ENCODE assay signal across 25 mouse cellular contexts in genomic region chr5:114416855-114417254, GRCm38 (mm10). TPM values are rescaled to one million over a fixed set of nuclear protein-coding genes. Genes with fewer than 3 reads are reported as not detected.
A peak's percentile ranks its signal among the peaks of the same experiment; 100 is the strongest.
DNase-seq lines count a peak whose midpoint lies in the region; ATAC-seq and TF ChIP-seq lines count a peak whose summit lies in the region.
"Had no signal": no experiment of that assay in that cellular context is flagged by ENCODE, and none has a peak within 500 bp of the region (broad histone marks: within the 10 kb centered on the region; RNA-seq: fewer than 3 reads in every experiment).

No protein-coding gene starts in this region.

- whole genome bisulfite sequencing in heart, embryonic 10.5 days: 78% methylated on average over 8 of the region's 8 CpGs
- WGBS in intestine, postnatal 0 days: 82% methylated on average over 8 of the region's 8 CpGs
- 83% methylated on average over 8 of the region's 8 CpGs for WGBS in intestine, embryonic 16.5 days
- 69% methylated on average over 8 of the region's 8 CpGs for WGBS in cerebellum, adult 2 months

- no peak for DNase-seq in heart, embryonic 10.5 days (ENCODE audit: low spot score)
- DNase-seq in heart, adult 9 months (ENCODE audit: low spot score in 2 of 2): no peak
- no peak for DNase-seq in ovary, adult 18-20 months (ENCODE audit: low spot score)
- DNase-seq in cerebellum, adult 2 months: no peak
- DNase-seq: adrenal gland, adult 2 months; adrenal gland, postnatal 25 days; cerebellum, adult 8-10 months; cerebellum, postnatal 14 days; embryo, embryonic 11 days; gastrocnemius, postnatal 10 days; heart, adult 2 months; heart, postnatal 4 days had no signal

- H3K9me3 ChIP-seq in heart, embryonic 10.5 days: no peaks in the 10 kb centered on the region
- H3K9me3 ChIP-seq in intestine, postnatal 0 days (ENCODE audit: control insufficient read depth): no peaks in the 10 kb centered on the region
- no peaks in the 10 kb centered on the region for H3K9me3 ChIP-seq in intestine, embryonic 16.5 days (ENCODE audit: control insufficient read depth, low read length)
- no peaks in the 10 kb centered on the region for H3K9me3 ChIP-seq in megakaryocyte, embryonic 14.5 days
- H3K9me3 ChIP-seq: embryonic facial prominence, embryonic 15.5 days; forebrain, embryonic 10.5 days; hindbrain, embryonic 13.5 days had no signal

- peak; percentile 11; the same call in 1 of the 2 replicates for TF ChIP-seq CTCF in intestine, postnatal 0 days (IDR thresholded peaks at IDR 0.05; ENCODE audit: low read depth)
- no peak for TF ChIP-seq CTCF in cerebellum, adult 2 months (IDR thresholded peaks at IDR 0.05; ENCODE audit: borderline replicate concordance, insufficient read depth, low read depth, low read length)

- peaks cover 86% of the 10 kb centered on the region for H3K36me3 ChIP-seq in heart, embryonic 10.5 days
- peaks cover 93% of the 10 kb centered on the region for H3K36me3 ChIP-seq in intestine, postnatal 0 days (ENCODE audit: control insufficient read depth, insufficient read depth)
- peaks cover 30% of the 10 kb centered on the region for H3K36me3 ChIP-seq in intestine, embryonic 16.5 days (ENCODE audit: control insufficient read depth, insufficient read depth, low read length)
- H3K36me3 ChIP-seq in megakaryocyte, embryonic 14.5 days (replicated peaks; ENCODE audit: low read length): peaks cover 100% of the 10 kb centered on the region

- H3K27me3 ChIP-seq in heart, embryonic 10.5 days (ENCODE audit: insufficient read depth, poor library complexity, severe bottlenecking): no peaks in the 10 kb centered on the region
- no peaks in the 10 kb centered on the region for H3K27me3 ChIP-seq in intestine, postnatal 0 days (replicated peaks; ENCODE audit: control insufficient read depth, insufficient read depth, low read length)
- no peaks in the 10 kb centered on the region for H3K27me3 ChIP-seq in intestine, embryonic 16.5 days (replicated peaks; ENCODE audit: control insufficient read depth, insufficient read depth, low read length)
- H3K27me3 ChIP-seq in megakaryocyte, embryonic 14.5 days (replicated peaks): no peaks in the 10 kb centered on the region
- no peaks in the 10 kb centered on the region for H3K27me3 ChIP-seq in cerebellum, adult 2 months (ENCODE audit: control insufficient read depth, insufficient read depth, low read length)
- H3K27me3 ChIP-seq: CH12.LX; embryonic facial prominence, embryonic 15.5 days; hindbrain, embryonic 13.5 days; Patski had no signal

- peaks cover 45% of the 10 kb centered on the region for H3K4me1 ChIP-seq in heart, embryonic 10.5 days
- H3K4me1 ChIP-seq in intestine, postnatal 0 days (replicated peaks; ENCODE audit: control insufficient read depth, insufficient read depth, low read length): no peaks in the 10 kb centered on the region
- H3K4me1 ChIP-seq in intestine, embryonic 16.5 days (ENCODE audit: control insufficient read depth, insufficient read depth, low read length): peaks cover 6% of the 10 kb centered on the region; the same call in 1 of the 2 replicates
- H3K4me1 ChIP-seq in megakaryocyte, embryonic 14.5 days: peaks cover 18% of the 10 kb centered on the region
- no peaks in the 10 kb centered on the region for H3K4me1 ChIP-seq in cerebellum, adult 2 months (ENCODE audit: control insufficient read depth, insufficient read depth, low read length)
- H3K4me1 ChIP-seq: forebrain, embryonic 10.5 days; hindbrain, embryonic 13.5 days had no signal

- H3K27ac ChIP-seq in heart, embryonic 10.5 days: 0 out of 2 replicates have a peak overlapping the region, but pooled peaks have one; percentile 48
- no peak overlapping the region for H3K27ac ChIP-seq in intestine, postnatal 0 days (ENCODE audit: low read depth, low read length)
- no peak overlapping the region for H3K27ac ChIP-seq in intestine, embryonic 16.5 days (ENCODE audit: low read length)
- H3K27ac ChIP-seq in cerebellum, adult 2 months (ENCODE audit: insufficient read depth, low read length): no peak overlapping the region
- H3K27ac ChIP-seq: embryonic facial prominence, embryonic 15.5 days; forebrain, embryonic 10.5 days; heart, adult 2 months; hindbrain, embryonic 13.5 days; hindbrain, postnatal 0 days had no signal

- no peak for ATAC-seq in intestine, postnatal 0 days
- no peak for ATAC-seq in intestine, embryonic 16.5 days
- ATAC-seq in megakaryocyte, adult 5-6 weeks (ENCODE audit: poor library complexity, severe bottlenecking): no peak
- ATAC-seq: activated CD4-positive, CD25-positive, alpha-beta regulatory T cell, adult 4 months; forebrain, embryonic 14.5 days; hindbrain, postnatal 0 days; Patski had no signal

- H3K9ac ChIP-seq in intestine, postnatal 0 days (ENCODE audit: low read depth, low read length): no peak overlapping the region
- H3K9ac ChIP-seq in intestine, embryonic 16.5 days (ENCODE audit: low read depth, low read length): no peak overlapping the region
- H3K9ac ChIP-seq: embryonic facial prominence, embryonic 15.5 days; hindbrain, embryonic 13.5 days had no signal

- H3K4me3 ChIP-seq in heart, embryonic 10.5 days: no peak overlapping the region
- no peak overlapping the region for H3K4me3 ChIP-seq in intestine, postnatal 0 days (ENCODE audit: low read depth, low read length)
- no peak overlapping the region for H3K4me3 ChIP-seq in intestine, embryonic 16.5 days (ENCODE audit: low read length)
- H3K4me3 ChIP-seq in megakaryocyte, embryonic 14.5 days (replicated peaks): peak overlapping the region; percentile 44
- H3K4me3 ChIP-seq in cerebellum, adult 2 months (replicated peaks; ENCODE audit: insufficient read depth, low read depth, low read length): no peak overlapping the region
- H3K4me3 ChIP-seq: embryonic facial prominence, embryonic 15.5 days; erythroblast, embryonic 14.5 days; forebrain, embryonic 10.5 days; heart, adult 2 months; hindbrain, embryonic 13.5 days had no signal

- TF ChIP-seq POLR2A in cerebellum, adult 2 months (IDR thresholded peaks at IDR 0.05; ENCODE audit: borderline replicate concordance, insufficient read depth, low read length): no peak

- no peak overlapping the region for H3K4me2 ChIP-seq in intestine, postnatal 0 days (replicated peaks; ENCODE audit: low read depth)
- no peak overlapping the region for H3K4me2 ChIP-seq in intestine, embryonic 16.5 days (ENCODE audit: low read depth, low read length)
- H3K4me2 ChIP-seq: embryonic facial prominence, embryonic 15.5 days; hindbrain, embryonic 13.5 days had no signal

RNA-seq across cellular contexts. Expression of gene Mmab, which starts 27.0 kb away (rescaled TPM):
- 28.5 and 34.5 TPM in 2 replicates for polyA plus RNA-seq in heart, embryonic 10.5 days (2016; fragmentation: Nextera tagmentation; extraction: Ambion mirVana)
- 7.3 and 8.0 TPM in 2 replicates for polyA plus RNA-seq in intestine, postnatal 0 days (2015; fragmentation: Nextera tagmentation; extraction: Ambion mirVana)
- polyA plus RNA-seq in intestine, embryonic 16.5 days (2015; fragmentation: Nextera tagmentation; extraction: Ambion mirVana): 30.4 and 34.6 TPM in 2 replicates
- polyA plus RNA-seq in megakaryocyte, embryonic 14.5 days (2012; ENCODE audit: insufficient read depth, low replicate concordance): 16.0 and 19.4 TPM in 2 replicates
- 2.0 and 2.5 TPM in 2 replicates for total RNA-seq in megakaryocyte, adult 5-6 weeks (2015)
- 3.6 and 4.2 TPM in 2 replicates for total RNA-seq in megakaryocyte, adult 5-6 weeks (2017)
- polyA plus RNA-seq in cerebellum, adult 2 months (2012; rRNA removed): 16.9 and 19.2 TPM in 2 replicates

RNA-seq across cellular contexts. Expression of gene Mvk, which starts 27.2 kb away (rescaled TPM):
- 34.1 and 45.1 TPM in 2 replicates for polyA plus RNA-seq in heart, embryonic 10.5 days (2016; fragmentation: Nextera tagmentation; extraction: Ambion mirVana)
- 13.8 and 14.4 TPM in 2 replicates for polyA plus RNA-seq in intestine, postnatal 0 days (2015; fragmentation: Nextera tagmentation; extraction: Ambion mirVana)
- 61.0 and 61.7 TPM in 2 replicates for polyA plus RNA-seq in intestine, embryonic 16.5 days (2015; fragmentation: Nextera tagmentation; extraction: Ambion mirVana)
- polyA plus RNA-seq in megakaryocyte, embryonic 14.5 days (2012; ENCODE audit: insufficient read depth, low replicate concordance): 131 and 255 TPM in 2 replicates
- total RNA-seq in megakaryocyte, adult 5-6 weeks (2015): 4.2 and 4.4 TPM in 2 replicates
- total RNA-seq in megakaryocyte, adult 5-6 weeks (2017): 5.7 and 7.3 TPM in 2 replicates
- 37.1 and 38.8 TPM in 2 replicates for polyA plus RNA-seq in cerebellum, adult 2 months (2012; rRNA removed)

RNA-seq across cellular contexts. Expression of gene Ube3b, which starts 36.4 kb away (rescaled TPM):
- polyA plus RNA-seq in heart, embryonic 10.5 days (2016; fragmentation: Nextera tagmentation; extraction: Ambion mirVana): 47.9 and 59.0 TPM in 2 replicates
- polyA plus RNA-seq in intestine, postnatal 0 days (2015; fragmentation: Nextera tagmentation; extraction: Ambion mirVana): 23.0 and 24.8 TPM in 2 replicates
- polyA plus RNA-seq in intestine, embryonic 16.5 days (2015; fragmentation: Nextera tagmentation; extraction: Ambion mirVana): 36.4 and 43.5 TPM in 2 replicates
- 32.0 and 53.9 TPM in 2 replicates for polyA plus RNA-seq in megakaryocyte, embryonic 14.5 days (2012; ENCODE audit: insufficient read depth, low replicate concordance)
- 23.7 and 27.3 TPM in 2 replicates for total RNA-seq in megakaryocyte, adult 5-6 weeks (2015)
- total RNA-seq in megakaryocyte, adult 5-6 weeks (2017): 17.5 and 19.3 TPM in 2 replicates
- polyA plus RNA-seq in cerebellum, adult 2 months (2012; rRNA removed): 62.9 and 63.9 TPM in 2 replicates

RNA-seq across cellular contexts. Expression of gene Kctd10, which starts 36.5 kb away (rescaled TPM):
- polyA plus RNA-seq in heart, embryonic 10.5 days (2016; fragmentation: Nextera tagmentation; extraction: Ambion mirVana): 105 and 113 TPM in 2 replicates
- 112 and 118 TPM in 2 replicates for polyA plus RNA-seq in intestine, postnatal 0 days (2015; fragmentation: Nextera tagmentation; extraction: Ambion mirVana)
- 132 and 137 TPM in 2 replicates for polyA plus RNA-seq in intestine, embryonic 16.5 days (2015; fragmentation: Nextera tagmentation; extraction: Ambion mirVana)
- 40.6 and 61.8 TPM in 2 replicates for polyA plus RNA-seq in megakaryocyte, embryonic 14.5 days (2012; ENCODE audit: insufficient read depth, low replicate concordance)
- total RNA-seq in megakaryocyte, adult 5-6 weeks (2015): 30.2 and 32.5 TPM in 2 replicates
- total RNA-seq in megakaryocyte, adult 5-6 weeks (2017): 89.8 and 106 TPM in 2 replicates
- 42.5 and 44.3 TPM in 2 replicates for polyA plus RNA-seq in cerebellum, adult 2 months (2012; rRNA removed)
